Mouse (Mus musculus) G1E-ER4 (cell line): ENCODE data around the gene Abca2. TPM values are rescaled to one million over a fixed set of nuclear protein-coding genes. Genes with fewer than 3 reads are reported as not detected.

Source experiments
- GATA1 ChIP-seq: IDR thresholded peaks from one replicate; pipeline ENCODE4 v1.8.0; 2012; ENCODE audit warnings: low read length, inconsistent platforms
- polyA plus RNA-seq: library from polyadenylated mRNA; stranded (reverse); fragments of >175 nt; gene quantifications from 2 replicates; pipeline ENCODE4 v1.2.3, GENCODE M21; 2012

Gene Abca2
- polyA plus RNA-seq, 1 experiment = 9.9 TPM

GRCm38 (mm10) chr2:25436286-25436820 is 7.8 kb downstream of the Abca2 start:
- no peak for TF ChIP-seq GATA1

GRCm38 (mm10) chr2:25441067-25441466 is 12.6 kb downstream of the Abca2 start:
- no peak for TF ChIP-seq GATA1

- no peak for TF ChIP-seq GATA1
These were observed 14.2 kb downstream of the Abca2 start for GRCm38 (mm10) chr2:25442682-25443081.

- TF ChIP-seq GATA1 = no peak
These were observed 22.5 kb downstream of the Abca2 start for GRCm38 (mm10) chr2:25450853-25451647.

GRCm38 (mm10) chr2:25452951-25453350 is 24.4 kb downstream of the Abca2 start:
- no peak for TF ChIP-seq GATA1

- no peak for TF ChIP-seq GATA1
These were observed 27.9 kb downstream of the Abca2 start, which contains the start of gene Clic3 for GRCm38 (mm10) chr2:25456205-25456953. Gene Clic3, plus strand, starts transcription at chr2:25456838.

- TF ChIP-seq GATA1 = no peak
These were observed 28.8 kb downstream of the Abca2 start for GRCm38 (mm10) chr2:25457022-25457896.

GRCm38 (mm10) chr2:25458911-25459310 is 30.4 kb downstream of the Abca2 start:
- no peak for TF ChIP-seq GATA1

GRCm38 (mm10) chr2:25460135-25460534 is 31.6 kb downstream of the Abca2 start:
- no peak for TF ChIP-seq GATA1

- TF ChIP-seq GATA1 = no peak
These were observed 32.2 kb downstream of the Abca2 start, which contains the start of gene Paxx for GRCm38 (mm10) chr2:25460551-25461309. Gene Paxx, minus strand, starts transcription at chr2:25461094.

- no peak for TF ChIP-seq GATA1
These were observed 32.9 kb downstream of the Abca2 start for GRCm38 (mm10) chr2:25461407-25461806.

- TF ChIP-seq GATA1 = no peak
These were observed 35.1 kb downstream of the Abca2 start for GRCm38 (mm10) chr2:25463630-25464029.

GRCm38 (mm10) chr2:25465256-25465655 is 36.8 kb downstream of the Abca2 start:
- TF ChIP-seq GATA1 = no peak

GRCm38 (mm10) chr2:25465816-25466635 is 37.5 kb downstream of the Abca2 start:
- TF ChIP-seq GATA1 = no peak
